Mouse (Mus musculus): ENCODE measurements around the gene Ebf1. TPM values are rescaled to one million over a fixed set of nuclear protein-coding genes. Genes with fewer than 3 reads are reported as not detected.

Gene Ebf1
- total RNA-seq, 2 experiments from 2014 or later, result 10.0 to 13.8 TPM

DNA sequence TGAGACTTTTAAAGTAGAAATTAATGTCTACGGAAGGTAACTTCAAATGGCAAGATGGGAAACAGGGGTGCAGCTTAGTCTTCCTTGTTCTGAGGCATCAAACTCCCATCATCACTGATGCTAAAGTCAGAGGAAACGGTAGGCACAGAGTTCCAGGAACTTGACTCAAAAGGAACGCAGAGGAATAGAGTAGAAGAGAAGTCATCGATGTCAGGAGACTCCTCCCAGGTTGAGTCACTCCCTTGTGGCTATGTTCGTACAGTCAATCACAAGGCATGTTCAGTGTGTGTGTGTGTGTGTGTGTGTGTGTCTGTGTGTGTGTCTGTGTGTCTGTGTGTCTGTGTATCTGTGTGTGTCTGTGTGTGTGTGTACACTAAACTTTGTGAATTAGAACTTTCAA lies 108.6 kb downstream of the Ebf1 start:
- intact Hi-C loops (cut with DNase I), result no loop called here
- no peak for DNase-seq (ENCODE audit: low spot score)

- intact Hi-C loops (cut with DNase I), result no loop called here
- DNase-seq (ENCODE audit: low spot score), result no peak
Observed at GRCm38 (mm10) chr11:44727376-44727775, 110.3 kb downstream of the Ebf1 start.

GRCm38 (mm10) chr11:44727821-44728220 lies 110.7 kb downstream of the Ebf1 start:
- intact Hi-C loops (cut with DNase I), result no loop called here
- DNase-seq (ENCODE audit: low spot score), result no peak

- DNase-seq (ENCODE audit: low spot score), result no peak
- intact Hi-C loops (cut with DNase I), result no loop called here
Observed at GRCm38 (mm10) chr11:44728271-44728670, 111.2 kb downstream of the Ebf1 start.

DNA sequence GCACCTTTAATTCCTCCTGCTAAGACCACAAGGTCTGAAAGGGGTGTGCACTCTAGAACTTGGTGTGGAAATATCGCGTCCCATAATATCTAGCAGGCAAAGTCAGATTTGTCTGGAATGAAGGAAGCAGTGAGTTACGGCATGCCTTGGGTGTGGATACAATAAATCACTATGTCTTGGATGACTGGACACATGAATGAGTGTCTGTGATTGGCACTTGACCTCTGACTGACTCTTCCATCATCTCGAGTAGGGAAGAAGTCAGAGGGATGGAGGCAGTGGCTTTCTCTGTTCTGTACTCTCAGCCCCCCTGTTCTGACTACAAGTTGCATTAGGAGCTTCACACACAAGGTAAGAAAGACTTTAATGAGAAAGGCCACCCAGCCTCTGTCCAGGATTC lies 112.8 kb downstream of the Ebf1 start:
- intact Hi-C loops (cut with DNase I), result no loop called here

GRCm38 (mm10) chr11:44731763-44732162 lies 114.6 kb downstream of the Ebf1 start:
- DNase-seq (ENCODE audit: low spot score), result no peak
- intact Hi-C loops (cut with DNase I), result no loop called here

More for the DNA sequence above, 112.8 kb downstream of the Ebf1 start:
- no peak for DNase-seq (ENCODE audit: low spot score)

DNA sequence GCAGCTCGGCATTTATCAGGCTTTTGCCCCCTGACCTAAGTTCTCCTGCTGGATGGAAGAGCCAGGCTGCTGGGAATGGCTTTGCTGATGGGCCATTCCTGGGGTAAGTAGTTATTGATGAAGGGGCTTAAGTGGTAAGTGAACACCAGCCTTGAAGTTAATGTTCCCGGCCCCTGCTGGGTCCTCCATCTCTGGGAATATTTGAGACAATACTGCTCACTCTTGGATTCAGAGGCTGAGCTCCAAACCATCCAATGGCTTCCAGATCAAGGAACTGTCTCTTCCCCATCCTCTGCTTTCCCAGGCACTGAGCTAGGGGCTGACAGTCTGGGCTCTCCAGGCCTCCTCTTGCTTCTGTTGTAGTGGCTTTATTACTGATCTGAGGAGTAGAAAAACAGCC lies 116.2 kb downstream of the Ebf1 start:
- DNase-seq (ENCODE audit: low spot score), result no peak
- intact Hi-C loops (cut with DNase I), result no loop called here

GRCm38 (mm10) chr11:44738046-44738445 lies 120.9 kb downstream of the Ebf1 start:
- no peak for DNase-seq (ENCODE audit: low spot score)
- intact Hi-C loops (cut with DNase I), result no loop called here

GRCm38 (mm10) chr11:44738820-44739219 lies 121.7 kb downstream of the Ebf1 start:
- no peak for DNase-seq (ENCODE audit: low spot score)
- intact Hi-C loops (cut with DNase I), result loop anchor here (1.0 kb wide), 1 partner anchor 118 kb away; no protein-coding TSS in a partner anchor

GRCm38 (mm10) chr11:44740278-44741041 lies 123.3 kb downstream of the Ebf1 start:
- intact Hi-C loops (cut with DNase I), result loop anchor here (10.0 kb wide), 1 partner anchor 234 kb away; no protein-coding TSS in a partner anchor
- DNase-seq (ENCODE audit: low spot score), result no peak

- intact Hi-C loops (cut with DNase I), result loop anchor here (10.0 kb wide), 1 partner anchor 234 kb away; no protein-coding TSS in a partner anchor
- DNase-seq (ENCODE audit: low spot score), result no peak
Observed at GRCm38 (mm10) chr11:44741042-44741491, 124.0 kb downstream of the Ebf1 start.

- DNase-seq (ENCODE audit: low spot score), result no peak
- intact Hi-C loops (cut with DNase I), result loop anchor here (10.0 kb wide), 1 partner anchor 230 kb away; no protein-coding TSS in a partner anchor
Observed at GRCm38 (mm10) chr11:44744446-44744845, 127.3 kb downstream of the Ebf1 start.

GRCm38 (mm10) chr11:44745946-44746345 lies 128.8 kb downstream of the Ebf1 start:
- intact Hi-C loops (cut with DNase I), result loop anchor here (10.0 kb wide), 1 partner anchor 229 kb away; no protein-coding TSS in a partner anchor
- DNase-seq (ENCODE audit: low spot score), result no peak

GRCm38 (mm10) chr11:44746731-44747130 lies 129.6 kb downstream of the Ebf1 start:
- intact Hi-C loops (cut with DNase I), result loop anchor here (10.0 kb wide), 1 partner anchor 228 kb away; no protein-coding TSS in a partner anchor
- no peak for DNase-seq (ENCODE audit: low spot score)

- intact Hi-C loops (cut with DNase I), result loop anchor here (10.0 kb wide), 1 partner anchor 225 kb away; no protein-coding TSS in a partner anchor
- DNase-seq (ENCODE audit: low spot score), result no peak
Observed at GRCm38 (mm10) chr11:44749309-44749708, 132.2 kb downstream of the Ebf1 start.

DNA sequence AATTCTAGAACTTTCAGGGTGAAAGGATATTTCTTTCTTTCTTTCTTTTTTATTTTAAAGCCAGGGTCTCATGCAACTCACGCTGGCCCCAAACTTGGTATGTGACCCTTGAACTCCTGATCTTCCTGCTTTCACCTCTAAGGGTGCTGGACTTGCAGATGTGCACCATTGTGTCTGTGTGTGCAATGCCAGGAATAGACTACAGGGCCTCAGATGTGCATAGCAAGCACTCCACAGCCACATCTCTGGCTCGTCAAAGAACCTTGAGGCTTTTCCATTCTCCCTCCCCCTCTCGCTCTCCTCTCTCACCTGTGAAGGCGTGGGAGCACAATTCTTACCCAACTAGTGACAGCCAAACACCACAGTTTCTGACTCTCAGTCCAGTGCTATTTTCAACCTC lies 137.2 kb downstream of the Ebf1 start:
- DNase-seq (ENCODE audit: low spot score), result no peak
- intact Hi-C loops (cut with DNase I), result no loop called here

- DNase-seq (ENCODE audit: low spot score), result no peak
Observed at GRCm38 (mm10) chr11:44756321-44756720, 139.2 kb downstream of the Ebf1 start.

DNA sequence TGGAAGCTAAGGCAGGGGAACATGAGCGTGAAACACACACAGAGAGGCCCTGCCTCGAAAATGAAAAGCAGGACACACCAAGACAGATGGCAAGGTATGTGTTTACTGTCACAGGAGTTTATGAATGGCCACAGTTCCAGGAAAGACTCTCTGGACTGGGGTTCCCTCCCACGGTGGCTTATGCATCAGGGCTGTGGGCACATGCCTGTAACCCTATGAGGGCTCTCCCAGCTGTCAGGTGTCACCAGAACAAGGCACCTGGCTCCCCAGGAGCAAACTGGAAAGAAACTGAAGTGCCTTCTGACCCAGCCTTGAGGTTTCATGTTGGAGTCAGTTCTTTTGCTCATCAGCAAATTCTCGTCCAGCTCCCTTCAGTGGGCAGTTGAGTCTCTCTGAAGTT lies 141.7 kb downstream of the Ebf1 start:
- intact Hi-C loops (cut with DNase I), result no loop called here
- no peak for DNase-seq (ENCODE audit: low spot score)

More at GRCm38 (mm10) chr11:44756321-44756720, 139.2 kb downstream of the Ebf1 start:
- intact Hi-C loops (cut with DNase I), result no loop called here

GRCm38 (mm10) chr11:44761128-44761996 lies 144.2 kb downstream of the Ebf1 start:
- DNase-seq (ENCODE audit: low spot score), result no peak
- intact Hi-C loops (cut with DNase I), result no loop called here
